Mouse (Mus musculus): ENCODE measurements at regions not wholly inside any gene's neighbourhood (a gene's known extent, or its start where the extent isn't known, plus 50 kb on each side); places are given as distances from the start of the nearest gene placed in this dataset.
"Not testable (repeated sequence)": the region's sequence is repeated elsewhere in the genome, so short reads cannot be mapped to it uniquely, and the experiment has no call there.

DNA sequence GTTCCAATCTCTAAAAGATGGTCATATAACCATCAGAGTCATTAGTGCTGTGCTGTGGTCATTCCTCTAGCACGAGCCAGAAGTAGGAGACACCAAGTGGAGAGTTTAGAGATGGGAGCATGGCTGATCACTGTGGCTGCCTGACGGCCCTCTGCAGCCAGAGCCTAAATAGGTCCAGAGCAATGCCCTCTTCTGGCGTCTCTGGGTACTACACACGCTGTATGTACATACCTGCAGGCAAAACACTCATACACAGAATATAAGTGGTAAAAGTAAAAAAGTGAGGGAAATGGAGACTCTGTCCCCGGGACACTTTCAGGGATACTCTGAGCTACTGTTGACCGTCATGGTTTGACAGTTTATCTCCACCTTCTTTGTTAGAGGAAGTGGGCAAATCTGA, 91.4 kb downstream of the Gm21738 start:
- DNase-seq (ENCODE audit: extremely low read depth, insufficient read length, low spot score): no peak

DNA sequence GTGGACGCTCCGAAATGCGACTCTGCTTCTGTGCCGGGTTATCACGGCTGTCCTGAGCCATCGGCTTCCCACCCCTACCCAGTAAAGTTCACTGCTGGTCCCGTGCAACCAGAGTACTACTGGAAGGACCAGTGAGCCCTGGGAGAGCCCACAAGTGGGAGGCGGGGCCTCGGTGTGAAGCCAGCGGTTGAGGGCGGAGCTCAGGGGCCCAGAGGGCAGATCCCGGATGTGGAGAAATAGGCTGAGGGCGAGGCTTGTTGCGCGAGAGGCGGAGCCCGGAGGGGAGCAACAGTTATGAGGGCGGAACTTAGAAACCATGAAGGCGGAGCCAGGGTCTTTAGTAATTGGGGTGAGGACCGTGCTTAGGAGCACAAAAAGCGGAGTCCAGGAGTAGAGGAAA, 107.1 kb downstream of the Gm21738 start:
- no peak for DNase-seq (ENCODE audit: extremely low read depth, insufficient read length, low spot score)

GRCm38 (mm10) chr14:19302859-19303258, 115.9 kb downstream of the Gm21738 start:
- DNase-seq (ENCODE audit: extremely low read depth, insufficient read length, low spot score): not testable (repeated sequence)

DNA sequence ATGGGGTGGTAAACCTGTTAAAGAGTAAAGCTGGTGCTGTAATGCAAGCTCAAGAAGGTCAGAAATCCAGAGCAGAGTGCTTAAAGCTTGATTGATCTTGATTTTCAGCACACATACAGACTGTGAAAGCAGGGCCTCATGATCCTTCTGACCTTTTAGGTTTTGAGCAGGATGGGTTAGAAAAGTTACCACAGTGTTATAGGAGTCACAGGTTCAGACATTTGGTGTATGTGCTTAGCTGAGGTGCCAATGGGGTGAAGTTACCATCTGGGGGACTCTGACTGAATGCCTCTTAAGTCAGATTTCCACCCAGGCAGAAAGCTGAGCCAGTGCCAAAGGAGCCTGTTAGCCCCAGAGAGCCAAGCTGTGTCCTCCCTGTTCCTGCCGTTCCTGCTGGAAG, 139.6 kb downstream of the Gm21738 start:
- DNase-seq (ENCODE audit: extremely low read depth, insufficient read length, low spot score): no peak

DNA sequence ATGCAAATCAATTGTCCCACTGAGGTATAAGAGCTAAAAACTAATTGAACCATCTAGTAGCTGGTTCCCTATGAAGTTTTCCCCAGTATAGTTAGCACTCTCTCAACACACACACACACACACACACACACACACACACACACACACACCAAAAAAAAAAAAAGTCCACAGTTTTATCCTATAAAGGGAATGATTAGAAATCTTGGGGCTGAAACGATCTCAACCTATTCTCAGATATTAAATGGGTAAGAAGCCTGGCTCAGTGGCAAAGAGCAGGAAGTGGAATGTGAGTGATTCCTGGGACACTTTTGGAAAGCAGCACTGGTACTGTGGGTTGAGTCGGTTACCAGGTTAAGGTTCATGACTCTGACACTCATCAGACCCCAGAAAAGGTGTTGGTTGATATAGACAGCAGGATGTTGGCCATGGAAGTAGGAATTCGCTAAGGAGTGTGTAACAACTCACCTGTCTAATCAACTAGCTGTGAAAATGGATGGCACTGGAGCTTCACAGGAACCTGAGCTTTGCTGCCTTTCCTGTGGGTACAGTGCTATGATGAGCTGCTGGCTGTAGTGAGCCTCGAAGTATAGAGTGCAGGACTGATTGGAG, 140.8 kb downstream of the Gm21738 start:
- peak; percentile 90 for DNase-seq (ENCODE audit: extremely low read depth, insufficient read length, low spot score)

Measured in 3134 (cell line).